In genomic region chr4:128270931-128271330, GRCm38 (mm10) we compare ENCODE assay signal across 13 mouse cellular contexts. TPM values are rescaled to one million over a fixed set of nuclear protein-coding genes. Genes with fewer than 3 reads are reported as not detected.
DNase-seq lines count a peak whose midpoint lies in the region; ATAC-seq and TF ChIP-seq lines count a peak whose summit lies in the region.
"Had no signal": no experiment of that assay in that cellular context is flagged by ENCODE, and none has a peak within 500 bp of the region (broad histone marks: within the 10 kb centered on the region; RNA-seq: fewer than 3 reads in every experiment).

No protein-coding gene starts in this region.

- H3K9me3 ChIP-seq in megakaryocyte, embryonic 14.5 days = peaks cover 61% of the 10 kb centered on the region

- no peaks in the 10 kb centered on the region for H3K4me1 ChIP-seq in kidney, adult 2 months (ENCODE audit: control insufficient read depth, insufficient read depth, low read length)
- H3K4me1 ChIP-seq in megakaryocyte, embryonic 14.5 days = no peaks in the 10 kb centered on the region; the same call in 1 of the 2 replicates

- H3K36me3 ChIP-seq in kidney, adult 2 months (ENCODE audit: control insufficient read depth, insufficient read depth, low read length) = no peaks in the 10 kb centered on the region
- H3K36me3 ChIP-seq in megakaryocyte, embryonic 14.5 days (replicated peaks; ENCODE audit: low read length) = no peaks in the 10 kb centered on the region

- peak; percentile 21 to 40 for DNase-seq in cerebellum, postnatal 14 days
- no peak for DNase-seq in cerebellum, adult 9-10 months
- peak; percentile 3 for DNase-seq in kidney, adult 2 months
- DNase-seq in kidney, adult 18-20 months = no peak
- peak; percentile 76 to 89 for DNase-seq in lung, postnatal 4 days
- no peak for DNase-seq in thymus, postnatal 0 days (ENCODE audit: low spot score)
- DNase-seq: thymus, adult 18-20 months had no signal

- TF ChIP-seq CTCF in kidney, adult 2 months (conservative IDR thresholded peaks at IDR 0.05; ENCODE audit: insufficient read depth, insufficient read length, low read depth, low read length) = no peak

- no peak for ATAC-seq in megakaryocyte, adult 5-6 weeks (ENCODE audit: poor library complexity, severe bottlenecking)

- no peaks in the 10 kb centered on the region for H3K27me3 ChIP-seq in kidney, adult 2 months (replicated peaks; ENCODE audit: control insufficient read depth, insufficient read depth, low read length)
- H3K27me3 ChIP-seq in megakaryocyte, embryonic 14.5 days (replicated peaks) = no peaks in the 10 kb centered on the region

- H3K4me3 ChIP-seq in kidney, adult 2 months (ENCODE audit: insufficient read depth, low read depth, low read length) = no peak overlapping the region
- peak overlapping the region; percentile 62 for H3K4me3 ChIP-seq in megakaryocyte, embryonic 14.5 days (replicated peaks)
- H3K4me3 ChIP-seq: left cerebral cortex, adult 2 months had no signal

- TF ChIP-seq POLR2A in kidney, adult 2 months (IDR thresholded peaks at IDR 0.05; ENCODE audit: low read depth, low read length) = no peak

- H3K27ac ChIP-seq in kidney, adult 2 months (ENCODE audit: insufficient read depth, low read depth, low read length) = no peak overlapping the region
- H3K27ac ChIP-seq: left cerebral cortex, adult 2 months; macrophage had no signal

- 59% methylated on average over 19 of the region's 19 CpGs for WGBS in kidney, adult 2 months

RNA-seq across cellular contexts. Expression of gene Hmgb4, which starts 10.2 kb away (rescaled TPM):
- polyA plus RNA-seq in kidney, adult 2 months (2012; rRNA removed) = 0.27 TPM in 1 of 2 replicates, not detected in the other
- polyA plus RNA-seq in megakaryocyte, embryonic 14.5 days (2012; ENCODE audit: insufficient read depth, low replicate concordance) = not detected in 2 replicates
- total RNA-seq in megakaryocyte, adult 5-6 weeks (2015) = not detected in 2 replicates
- not detected in 2 replicates for total RNA-seq in megakaryocyte, adult 5-6 weeks (2017)
- not detected in 2 replicates for polyA plus RNA-seq in thymus, postnatal 0 days (2015; fragmentation: Nextera tagmentation; extraction: Ambion mirVana)
- total RNA-seq: ES-E14; heart, adult 8-10 months had no signal
- polyA plus RNA-seq: macrophage had no signal

Comparison
In these comparisons a context has a peak if more than half of its experiments do, and no peak if none do; other contexts are left out.
1. DNase-seq: peak in cerebellum, postnatal 14 days (2 of 2), kidney, adult 2 months (single experiment) and lung, postnatal 4 days (2 of 2); none in cerebellum, adult 9-10 months (single experiment), kidney, adult 18-20 months (single experiment) and thymus, postnatal 0 days (single experiment).